Mouse (Mus musculus): Measurements from ENCODE around the gene Rps26.

Gene Rps26

DNA sequence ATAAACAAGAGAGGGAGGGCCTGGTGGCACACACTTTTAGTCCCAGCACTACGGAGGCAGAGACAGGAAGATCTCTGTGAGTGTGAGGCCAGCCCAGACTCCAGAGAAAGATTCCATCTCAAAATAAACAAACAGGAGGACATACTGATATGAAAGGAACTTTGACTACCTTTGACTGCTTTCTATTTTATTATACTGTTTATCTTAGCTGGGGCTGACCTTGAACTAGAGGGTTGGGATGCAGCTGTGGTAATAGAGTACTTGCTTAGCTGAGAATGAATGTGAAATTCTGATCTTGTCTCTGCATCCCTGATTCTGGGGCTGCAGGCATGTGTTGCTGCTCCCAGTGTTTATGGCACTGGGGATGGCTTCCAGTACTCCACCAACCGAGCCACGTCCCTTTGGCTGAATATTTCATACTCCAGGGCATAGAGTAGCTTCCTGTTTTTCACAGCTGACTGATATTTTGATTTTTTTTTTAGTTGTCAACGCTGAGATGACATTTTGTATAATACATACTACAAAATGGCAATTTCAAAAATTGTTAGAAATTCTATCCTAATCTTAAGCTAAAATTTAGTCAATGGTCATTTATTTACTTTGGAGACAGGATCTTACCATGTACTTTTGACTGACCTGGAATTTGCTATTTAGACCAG is 23.9 kb downstream of the Rps26 start:
- no peak for DNase-seq

DNA sequence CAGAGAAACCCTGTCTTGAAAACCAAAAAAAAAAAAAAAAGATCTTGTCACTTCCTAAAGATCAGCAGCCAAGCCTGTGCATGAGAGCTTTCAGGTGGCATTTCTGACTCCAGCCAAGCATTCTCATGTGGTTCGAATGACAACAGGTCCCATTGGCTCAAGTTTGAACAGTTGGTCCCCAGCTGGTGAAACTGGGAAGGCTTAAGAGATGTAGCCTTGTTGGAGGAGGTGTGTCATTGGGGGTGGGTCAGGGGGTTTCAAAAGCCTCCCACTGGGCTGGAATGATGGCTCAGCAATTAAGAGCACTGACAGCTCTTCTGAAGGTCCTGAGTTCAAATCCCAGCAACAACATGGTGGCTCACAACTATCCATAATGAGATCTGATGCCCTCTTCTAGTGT is 25.0 kb downstream of the Rps26 start:
- DNase-seq = no peak

DNA sequence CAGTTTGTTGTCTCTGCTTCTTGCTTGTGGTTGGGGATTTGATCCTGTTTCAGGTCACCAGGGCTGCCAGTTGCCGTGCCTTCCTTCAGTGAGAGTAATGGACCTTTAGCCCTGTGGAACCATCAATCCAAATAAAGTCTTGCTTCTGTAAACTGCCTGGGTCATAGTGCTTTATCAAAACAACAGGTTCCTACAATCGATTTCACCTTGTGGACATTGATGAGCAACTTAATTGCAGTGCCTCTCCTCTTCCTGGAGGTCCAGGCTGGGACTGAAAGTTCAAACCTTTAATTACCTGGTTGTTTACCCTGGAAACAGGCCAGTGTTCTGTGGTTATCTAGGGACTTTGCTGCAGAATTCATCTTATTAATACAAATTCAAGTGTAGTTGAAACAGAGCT is 28.1 kb downstream of the Rps26 start:
- no peak for DNase-seq

DNA sequence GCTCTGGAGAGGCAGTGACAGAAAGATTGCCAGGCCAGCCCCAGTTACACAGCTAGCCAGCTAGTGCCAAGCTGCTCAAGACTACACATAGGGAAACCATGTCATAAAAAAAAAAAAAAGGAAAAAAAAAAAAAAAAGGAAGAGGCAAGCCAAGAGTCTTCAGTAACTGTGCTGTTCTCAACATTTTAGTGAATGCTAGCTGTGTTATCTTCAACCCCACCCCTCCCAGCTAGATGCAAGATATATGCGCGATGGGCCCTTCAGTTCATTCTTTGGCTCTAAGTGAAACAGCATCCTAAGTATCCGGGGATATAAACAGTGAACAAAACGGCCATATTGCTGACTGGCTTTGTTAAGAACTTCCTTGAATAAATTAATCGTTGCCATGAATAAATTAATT is 33.8 kb downstream of the Rps26 start:
- DNase-seq = no peak

DNA sequence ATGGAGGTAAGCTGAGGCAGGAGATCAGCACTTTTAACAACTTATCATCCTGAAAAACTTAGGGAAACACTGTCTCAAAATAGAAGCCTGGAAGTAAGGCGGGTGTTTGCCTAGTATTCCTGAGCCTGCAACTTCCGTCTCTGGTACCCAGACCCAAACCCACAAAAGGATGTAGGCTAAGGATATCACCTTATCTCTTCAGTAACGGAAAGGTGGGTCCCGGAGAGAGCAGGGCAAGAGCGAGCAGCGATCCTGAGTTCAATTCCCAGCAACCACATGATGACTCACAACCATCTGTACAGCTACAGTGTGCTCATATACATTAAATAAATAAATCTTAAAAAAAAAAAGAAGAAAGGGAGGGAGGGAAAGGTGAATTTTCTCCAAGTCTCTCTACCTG is 35.1 kb downstream of the Rps26 start:
- DNase-seq = no peak

DNA sequence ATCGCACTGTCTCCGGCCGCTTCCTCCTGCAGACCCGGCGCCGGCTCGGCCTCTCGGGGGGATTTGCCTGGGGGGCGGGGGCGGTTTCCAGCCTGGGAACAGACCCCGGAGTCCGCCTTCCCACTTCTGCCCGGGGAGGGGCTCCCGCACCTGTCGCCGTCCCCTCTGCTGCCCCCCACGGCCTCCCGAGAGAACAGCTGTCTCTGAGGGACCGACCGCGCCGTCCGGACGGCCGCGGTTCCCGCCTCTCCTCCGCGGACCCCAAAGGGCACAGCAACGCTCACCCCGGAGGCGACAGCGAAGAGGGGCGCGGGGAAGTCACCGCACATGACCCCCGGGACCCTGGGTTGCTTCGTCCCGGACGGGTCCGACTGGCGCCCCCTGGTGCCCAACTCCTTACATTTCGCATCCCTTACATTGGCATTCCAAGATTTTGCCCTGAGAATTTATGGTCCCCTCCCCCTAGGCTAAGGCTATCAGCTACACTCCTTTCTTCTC is 36.3 kb downstream of the Rps26 start:
- peak; percentile 64 for DNase-seq

DNA sequence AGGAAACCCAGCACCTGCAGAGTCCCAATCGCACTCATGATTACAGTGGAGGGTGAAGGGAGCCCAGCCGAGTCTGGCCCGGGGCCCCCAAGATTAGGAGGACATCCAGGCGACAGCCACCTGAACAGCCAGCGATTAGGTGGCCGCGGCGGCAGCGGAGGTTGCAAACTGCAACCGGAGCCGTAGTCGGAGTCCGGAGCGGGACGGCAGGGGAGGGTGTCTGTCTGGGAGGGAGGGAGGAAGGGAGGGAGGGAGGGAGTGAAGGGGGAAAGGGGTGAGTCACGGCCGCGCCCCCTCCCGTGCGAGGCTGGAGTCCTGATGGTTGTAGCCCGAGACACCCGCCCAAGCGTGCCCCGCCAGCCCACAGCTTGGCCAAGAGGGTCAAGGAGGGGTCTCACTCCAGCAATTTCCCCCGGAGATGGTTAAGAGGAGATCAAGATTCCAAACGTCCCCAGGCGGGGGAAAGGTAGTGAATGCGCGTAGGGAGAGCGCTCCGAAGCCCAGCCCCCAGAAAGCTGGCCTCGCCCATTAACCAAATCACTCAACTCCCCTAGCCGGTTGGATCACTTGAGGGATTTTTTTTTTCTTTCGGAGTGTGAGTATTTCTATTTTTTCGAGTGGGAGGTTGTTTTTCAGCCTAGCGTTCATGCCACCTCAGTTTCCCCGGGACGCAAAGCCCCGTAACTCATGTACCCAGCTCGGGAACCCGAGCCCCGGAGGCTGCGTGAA is 36.9 kb downstream of the Rps26 start, which contains the start of gene Erbb3:
Gene Erbb3, minus strand, starts transcription at position 189 of the 729 bp plus-strand sequence.
- DNase-seq = peak; percentile 36

DNA sequence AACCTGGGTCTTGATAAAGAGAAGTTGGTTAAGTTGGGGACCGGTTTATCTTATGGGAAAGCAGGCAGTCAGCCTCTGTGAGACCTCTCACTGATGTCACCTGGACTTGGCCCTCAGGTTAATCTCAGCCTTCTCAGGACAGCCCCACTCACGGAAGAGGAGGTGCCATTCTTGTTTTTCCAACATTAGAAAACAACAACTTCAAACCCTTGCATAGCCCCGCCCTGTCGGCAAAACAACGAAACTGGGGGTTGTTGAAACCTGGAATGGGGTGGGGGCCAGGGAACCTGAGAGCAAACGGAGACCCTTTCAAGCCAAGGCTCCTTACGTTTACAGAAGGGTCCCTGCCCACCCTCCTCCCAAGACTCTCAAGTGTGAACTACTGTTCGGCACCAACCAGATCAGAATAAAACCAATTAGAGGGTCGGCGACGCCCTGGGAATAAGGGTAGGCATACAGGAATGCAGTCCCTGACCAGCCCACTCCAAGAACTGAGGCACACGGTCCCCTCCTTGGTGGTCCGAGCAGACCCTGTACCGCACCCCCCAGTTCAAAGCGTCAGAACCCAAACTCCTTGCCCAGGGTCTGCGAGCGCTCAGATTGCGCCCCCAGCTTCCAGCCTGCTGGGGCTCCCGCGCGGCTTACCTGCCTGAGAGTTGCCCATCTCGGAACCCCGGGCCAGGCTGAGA is 37.6 kb downstream of the Rps26 start:
- DNase-seq = no peak

DNA sequence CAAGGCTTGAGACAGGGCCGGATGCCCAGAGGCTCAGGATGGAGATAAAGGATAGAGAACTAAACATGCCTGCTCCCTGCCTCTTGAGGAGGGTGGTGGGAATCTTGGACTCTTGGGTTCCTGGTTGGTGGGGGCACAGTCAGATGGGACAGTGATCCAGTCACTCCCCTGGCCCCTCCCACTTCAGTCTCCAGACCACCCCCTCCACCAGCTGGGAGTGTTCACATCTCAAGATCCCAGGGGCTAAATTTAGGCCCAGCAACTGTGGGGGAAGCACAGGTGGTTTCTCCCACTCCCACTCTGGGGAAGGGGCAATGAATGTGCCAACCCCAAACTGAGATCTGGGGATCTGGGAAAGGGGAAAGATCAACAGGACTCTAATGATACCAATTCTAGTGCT is 38.4 kb downstream of the Rps26 start:
- no peak for DNase-seq

DNA sequence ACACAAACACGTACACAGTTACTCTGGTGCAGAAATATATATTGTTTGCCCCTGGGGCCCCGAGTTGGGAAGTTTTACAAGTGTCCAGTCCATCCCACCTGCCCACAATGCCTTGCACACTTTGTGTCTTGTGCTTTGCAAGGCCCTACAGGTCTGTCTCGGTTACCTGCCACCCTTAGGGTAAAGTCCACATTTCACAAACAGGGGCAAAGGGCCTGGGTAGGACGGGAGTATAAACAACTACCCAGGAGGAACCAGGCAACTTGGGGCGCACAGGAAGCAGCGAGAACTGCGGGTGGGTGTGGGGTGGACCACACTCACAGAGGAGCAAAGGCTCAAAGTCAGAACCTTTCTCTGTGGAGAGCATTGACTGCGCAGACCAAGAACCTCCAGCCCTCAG is 38.9 kb downstream of the Rps26 start:
- no peak for DNase-seq

DNA sequence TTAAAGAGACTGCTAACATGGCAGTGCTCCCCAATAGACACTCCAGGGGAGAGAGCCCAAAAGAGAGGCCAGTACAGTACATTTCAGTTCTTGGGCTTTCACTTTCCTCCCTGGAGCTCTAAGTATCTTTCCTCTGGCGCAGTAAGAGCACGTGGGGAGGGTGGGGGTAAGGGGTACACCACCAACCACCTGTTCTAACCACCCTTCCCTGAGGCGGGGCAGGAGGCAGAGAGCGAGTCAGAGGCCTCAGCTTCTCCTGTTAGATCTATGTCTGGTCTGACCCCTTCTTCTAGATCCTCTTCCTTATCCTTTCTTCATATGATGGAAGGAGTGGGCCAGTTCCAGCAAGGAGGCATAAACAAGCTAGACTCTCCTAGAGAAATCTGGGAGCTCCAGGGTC is 39.4 kb downstream of the Rps26 start:
- no peak for DNase-seq

DNA sequence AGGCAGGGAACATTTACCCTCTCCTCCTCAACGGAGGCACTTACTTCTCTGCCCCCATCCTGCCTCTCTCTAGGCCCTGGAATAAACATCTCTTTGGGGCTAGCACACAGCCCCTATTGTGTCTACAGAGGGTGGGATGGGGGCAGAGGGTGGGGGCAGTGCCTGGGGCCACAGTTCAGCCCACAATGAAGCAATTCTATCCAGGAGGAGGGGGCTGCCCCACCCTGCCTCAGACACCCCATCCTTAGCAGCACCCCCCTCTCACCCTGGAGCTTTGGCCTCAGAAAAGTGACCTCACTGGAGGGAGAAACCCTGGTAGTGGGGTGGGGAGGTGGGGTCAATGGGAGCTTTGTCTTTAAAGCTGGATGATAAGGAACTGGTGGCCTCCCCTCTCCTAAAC is 40.0 kb downstream of the Rps26 start:
- DNase-seq = no peak

DNA sequence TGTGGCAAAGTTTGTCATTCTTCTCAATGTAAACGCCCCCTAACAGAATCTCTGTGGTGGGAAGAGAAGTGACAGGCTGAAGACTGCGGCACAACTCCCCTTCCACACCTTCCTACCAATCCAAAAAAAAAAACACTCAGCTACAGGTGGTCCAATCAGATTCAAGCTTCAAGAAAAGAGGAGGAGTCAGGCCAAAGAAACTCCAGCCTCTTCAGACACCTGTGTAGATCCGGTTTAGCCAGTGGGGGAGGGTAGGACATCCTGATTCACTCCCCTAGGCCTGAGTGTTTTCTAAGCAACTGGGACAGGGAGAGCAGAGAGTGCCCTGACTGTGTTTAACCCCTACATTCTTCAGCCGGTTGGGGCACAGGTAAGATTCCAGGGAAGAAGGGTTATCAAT is 42.2 kb downstream of the Rps26 start:
- DNase-seq = no peak

DNA sequence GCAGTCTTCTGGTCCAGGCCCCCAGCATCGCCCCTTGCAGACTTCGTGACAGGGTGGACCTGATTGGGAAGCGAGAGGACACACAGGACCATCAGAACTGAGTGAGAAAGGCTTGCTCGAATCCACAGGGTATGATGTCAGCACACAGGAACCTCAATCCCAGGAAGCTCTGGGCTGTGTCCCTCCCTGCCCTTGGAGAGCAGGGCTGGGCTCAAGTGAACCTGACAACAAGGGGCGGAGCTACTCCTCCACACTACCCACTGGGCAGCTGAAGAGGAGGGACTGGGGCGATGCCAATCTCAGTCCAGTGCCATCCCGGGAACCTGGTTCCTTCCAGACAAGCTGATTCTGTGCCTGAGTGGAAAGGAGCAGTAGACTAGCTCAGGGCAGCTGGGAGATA is 42.9 kb downstream of the Rps26 start:
- peak; percentile 45 for DNase-seq

DNA sequence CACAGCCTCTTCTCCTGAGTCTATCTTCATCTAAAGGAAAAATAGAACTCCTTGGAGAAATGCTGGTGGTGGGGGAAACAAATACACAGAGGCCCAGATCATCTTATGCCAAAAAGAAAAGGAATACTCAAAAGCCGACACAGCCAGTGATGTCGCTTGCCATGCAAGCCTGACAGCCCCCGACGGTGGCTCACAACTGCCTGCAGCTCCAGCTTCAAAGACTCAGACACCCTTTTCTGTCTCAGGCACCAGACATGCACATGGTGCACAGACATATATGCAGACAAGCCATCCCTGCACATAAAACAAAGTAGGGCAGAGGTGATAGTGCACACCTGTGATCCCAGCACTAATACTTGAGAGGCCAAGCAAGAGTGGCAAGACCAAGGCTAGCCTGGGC is 46.8 kb downstream of the Rps26 start:
- no peak for DNase-seq

DNA sequence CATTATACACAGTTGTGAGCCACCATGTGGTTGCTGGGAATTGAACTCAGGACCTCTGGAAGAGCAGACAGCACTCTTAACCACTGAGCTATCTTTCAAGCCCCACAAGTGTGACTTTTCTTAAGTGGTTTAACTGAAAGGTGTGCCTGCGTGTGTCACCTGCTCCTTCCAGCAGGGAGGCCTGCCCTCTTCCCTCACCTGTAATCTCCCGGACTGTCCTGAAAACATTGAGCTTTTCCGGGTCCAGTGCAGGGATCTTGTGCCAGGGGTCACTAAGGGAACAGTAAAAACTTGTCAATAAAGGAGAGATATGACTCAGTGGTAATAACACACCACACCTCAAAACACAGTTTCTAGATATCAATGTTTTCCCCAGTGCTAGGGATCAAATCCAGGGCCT is 47.2 kb downstream of the Rps26 start:
- no peak for DNase-seq

DNA sequence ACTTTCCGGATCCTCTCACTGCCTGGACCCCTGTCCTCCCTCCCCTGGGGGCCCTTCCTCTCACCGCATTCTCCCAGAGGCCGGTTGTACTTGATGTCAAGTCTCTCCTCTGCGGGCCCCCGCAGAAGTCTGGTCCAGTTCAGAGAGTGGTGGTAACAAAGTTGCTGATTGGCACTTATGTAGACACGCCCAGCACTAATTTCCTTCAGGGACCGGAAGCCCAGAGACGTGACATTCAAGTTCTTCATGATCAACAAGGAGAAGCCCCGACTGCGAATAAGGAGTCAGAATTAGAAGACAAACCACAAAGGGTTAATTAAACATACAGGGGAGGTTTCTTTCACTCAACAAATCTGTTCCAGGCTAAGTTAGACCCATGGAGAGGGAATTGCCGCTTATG is 48.2 kb downstream of the Rps26 start:
- DNase-seq = no peak

DNA sequence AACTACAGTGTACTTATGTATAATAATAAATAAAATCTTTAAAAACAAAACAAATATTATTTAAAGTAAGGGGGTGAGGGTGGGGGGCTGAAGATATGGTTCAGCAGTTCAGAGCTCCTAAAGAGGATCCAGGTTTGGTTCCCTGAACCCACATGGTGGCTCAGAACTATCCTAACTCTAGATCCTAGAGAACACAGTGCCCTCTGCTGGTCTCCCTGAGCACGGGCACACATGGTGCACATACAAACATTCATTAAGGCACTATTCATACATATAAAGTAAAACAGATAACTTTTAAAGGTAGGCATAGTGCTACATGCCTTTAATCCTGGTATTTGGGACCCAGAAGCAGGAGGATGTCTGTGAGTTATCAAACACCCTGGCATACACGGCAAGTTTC is 51.5 kb downstream of the Rps26 start:
- no peak for DNase-seq

Measured in cerebellum, adult 8-10 months (tissue).